Mouse (Mus musculus) thymus, adult 18-20 months (tissue): ENCODE data around the gene Fem1a.

Source experiments
- DNase-seq, 2 experiments: peaks; one replicate each; pipeline ENCODE4 v3.0.0; 2022; ENCODE audit warnings: mixed read lengths in 2 of 2

The Fem1a gene

GRCm38 (mm10) chr17:56281193-56281592 is 24.6 kb downstream of the Fem1a start:
- DNase-seq, result no peak

GRCm38 (mm10) chr17:56282802-56283201 is 26.2 kb downstream of the Fem1a start:
- DNase-seq, result no peak

GRCm38 (mm10) chr17:56283316-56283715 is 26.7 kb downstream of the Fem1a start:
- DNase-seq, result no peak

- DNase-seq, result no peak
Measured at GRCm38 (mm10) chr17:56285995-56286394, 29.4 kb downstream of the Fem1a start.

GRCm38 (mm10) chr17:56287830-56288229 is 31.2 kb downstream of the Fem1a start:
- DNase-seq, result no peak

- DNase-seq, result no peak
Measured at GRCm38 (mm10) chr17:56288866-56289265, 32.3 kb downstream of the Fem1a start.

- DNase-seq, result peak in 1 of 2 experiments; percentile 47
Measured at GRCm38 (mm10) chr17:56289371-56290331, 33.0 kb downstream of the Fem1a start.

GRCm38 (mm10) chr17:56290388-56291170 is 34.0 kb downstream of the Fem1a start:
- DNase-seq, result peak; percentile 88 to 92

DNA sequence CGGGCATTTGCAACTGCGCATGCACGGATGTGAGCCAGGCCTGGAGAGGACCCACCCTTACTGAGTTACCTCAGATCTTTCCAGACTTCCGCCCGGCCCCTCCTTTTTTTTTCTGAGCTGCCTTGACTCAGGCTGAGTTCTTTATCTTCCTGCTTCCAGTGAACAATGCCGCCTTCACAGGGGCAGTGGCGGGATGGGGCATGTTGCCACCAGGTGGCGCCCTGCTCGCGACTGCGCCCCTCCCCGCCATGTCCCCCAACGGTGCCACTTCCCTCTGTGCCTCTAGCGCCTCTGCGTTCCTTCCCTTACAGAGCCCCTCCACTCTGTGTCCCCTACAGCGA is 34.5 kb downstream of the Fem1a start:
- peak; percentile 93 to 95 for DNase-seq

DNA sequence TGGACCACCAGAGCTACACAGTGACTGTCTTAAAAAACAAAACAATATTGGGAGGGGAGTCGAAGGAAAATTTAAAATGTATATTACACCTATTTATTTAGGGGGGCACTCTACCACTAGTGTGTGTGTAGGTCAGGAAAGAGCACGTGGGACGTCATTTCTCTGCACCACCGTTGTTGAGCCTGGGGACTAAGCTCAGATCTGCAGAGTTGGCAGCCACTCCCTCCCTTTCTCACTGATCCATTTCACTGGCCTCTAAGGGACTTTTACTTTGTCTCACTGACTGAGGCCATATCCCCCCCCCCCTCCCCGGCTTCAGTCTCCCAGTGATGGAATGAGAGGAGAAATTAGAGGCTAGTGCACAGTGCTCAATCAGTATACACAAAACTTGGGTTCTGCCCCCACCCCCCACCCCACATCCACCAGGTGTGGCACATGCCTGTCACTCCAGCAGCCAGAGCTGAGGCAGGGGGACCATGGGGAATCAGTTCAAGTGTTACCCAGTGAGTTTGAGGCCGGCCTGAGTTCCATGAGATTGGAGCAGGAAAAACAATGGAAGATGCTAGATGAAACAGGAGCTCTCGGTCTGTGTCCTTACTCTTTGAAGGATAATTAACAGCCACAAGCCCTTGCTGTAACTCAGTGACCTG is 35.3 kb downstream of the Fem1a start:
- DNase-seq, result peak in 1 of 2 experiments; percentile 50

DNA sequence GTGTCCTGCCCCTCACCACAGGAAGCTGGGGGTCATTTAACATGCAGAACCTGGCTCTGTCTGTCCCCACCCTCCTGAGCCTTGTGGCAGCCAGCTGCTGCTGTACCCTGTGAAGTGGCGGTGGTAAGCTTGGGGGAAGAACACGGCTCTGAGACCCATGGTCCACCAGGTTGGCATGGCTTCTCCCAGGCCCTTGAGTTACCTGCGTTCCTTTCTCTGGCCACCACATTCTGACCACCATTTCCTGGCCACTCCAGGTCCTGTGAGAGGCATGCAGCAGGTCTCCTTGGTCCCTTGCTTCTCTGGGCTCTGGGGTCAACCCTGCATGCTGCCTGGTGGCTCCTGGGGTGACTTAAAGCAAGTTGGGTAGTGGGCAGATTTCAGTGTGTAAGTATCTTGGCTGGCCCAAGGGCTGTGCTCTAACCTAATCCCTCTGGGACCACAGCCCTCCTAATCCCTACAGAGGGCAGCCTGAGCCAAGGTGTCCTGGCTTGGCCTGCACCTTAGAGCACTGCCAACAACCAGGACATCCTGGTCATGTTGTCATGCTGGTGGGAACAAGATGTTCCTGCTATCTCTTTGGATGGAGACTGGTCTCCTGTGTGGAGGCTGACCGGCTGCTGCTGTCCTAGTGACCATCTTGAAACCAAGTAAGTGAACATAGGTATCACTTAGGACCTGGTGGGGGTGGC is 36.1 kb downstream of the Fem1a start, which contains the start of gene Plin3:
Gene Plin3, minus strand, starts transcription at position 343 of the 692 bp plus-strand sequence.
- DNase-seq, result peak in 1 of 2 experiments; percentile 57

- DNase-seq, result peak; percentile 80 to 88
Measured at GRCm38 (mm10) chr17:56293291-56293690, 36.7 kb downstream of the Fem1a start.

DNA sequence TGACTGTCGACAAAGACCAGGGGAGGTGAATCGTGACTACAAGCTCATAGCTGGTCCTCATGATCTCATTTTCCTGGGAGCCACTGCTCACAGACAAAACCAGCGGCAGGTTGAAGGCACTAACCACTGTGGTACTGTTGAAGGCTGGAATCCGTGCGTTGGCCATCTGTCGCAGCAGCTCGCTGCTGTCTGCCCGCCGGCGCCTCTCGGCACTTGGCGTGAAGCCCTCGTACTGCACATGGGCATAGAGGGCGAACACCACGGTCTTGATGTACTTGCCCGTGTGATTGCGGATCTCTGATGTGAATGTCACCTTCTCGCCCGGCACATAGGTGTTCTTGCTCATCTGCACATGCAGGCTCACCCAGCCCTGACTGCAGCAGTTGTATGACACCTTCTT is 37.6 kb downstream of the Fem1a start:
- no peak for DNase-seq

- DNase-seq, result peak in 1 of 2 experiments; percentile 48
Measured at GRCm38 (mm10) chr17:56296201-56296600, 39.6 kb downstream of the Fem1a start.

DNA sequence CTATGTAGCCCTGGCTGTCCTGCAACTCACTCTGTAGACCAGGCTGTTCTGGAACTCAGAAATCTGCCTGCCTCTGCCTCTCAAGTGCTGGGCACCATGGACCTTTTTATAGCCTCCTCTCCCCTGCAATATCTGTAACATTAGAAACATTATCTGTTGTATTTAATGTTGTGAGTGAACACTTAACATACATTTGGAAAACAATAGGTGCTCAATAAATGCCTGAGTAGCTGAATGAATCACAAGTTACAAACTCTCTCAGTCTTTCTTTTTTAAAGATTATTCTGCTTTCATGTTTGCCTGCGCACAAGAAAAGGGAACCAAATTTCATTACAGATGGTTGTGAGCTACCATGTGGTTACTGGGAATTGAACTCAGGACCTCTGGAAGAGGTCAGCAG is 41.6 kb downstream of the Fem1a start:
- DNase-seq, result no peak

- no peak for DNase-seq
Measured at GRCm38 (mm10) chr17:56300186-56300585, 43.6 kb downstream of the Fem1a start, which contains the start of gene Arrdc5. Gene Arrdc5 (minus strand): TSS chr17:56300286.

DNA sequence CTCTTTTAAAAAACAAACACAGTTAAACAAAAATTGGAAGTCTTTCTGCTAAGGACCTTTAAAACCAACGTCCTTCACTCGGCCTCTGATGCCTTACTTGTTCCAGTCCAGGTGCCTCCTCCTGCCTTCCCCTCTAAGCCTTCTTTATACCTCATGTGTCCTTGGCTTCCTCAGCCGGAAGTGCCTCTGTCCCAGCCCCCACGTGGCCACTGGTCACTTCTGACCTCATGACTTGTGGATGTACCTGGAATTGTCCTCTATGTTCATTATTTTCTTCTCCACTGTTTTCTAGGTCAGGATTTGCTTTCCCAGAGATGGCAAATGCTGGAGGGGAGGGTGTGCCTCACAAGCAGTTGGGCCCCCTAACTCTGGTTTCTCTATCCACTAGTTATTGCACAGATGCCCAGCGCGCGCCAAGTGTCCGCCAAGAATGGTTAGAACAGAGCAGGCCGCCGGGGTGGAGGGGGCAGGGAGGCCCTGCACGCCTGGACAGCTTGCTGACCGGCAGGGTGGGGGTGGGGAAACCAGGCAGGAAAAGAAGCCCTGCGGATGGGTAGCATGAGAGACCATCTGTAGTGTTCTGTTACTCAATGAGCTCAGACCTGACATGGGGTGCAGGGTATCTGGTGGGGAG is 45.9 kb downstream of the Fem1a start:
- DNase-seq, result no peak

DNA sequence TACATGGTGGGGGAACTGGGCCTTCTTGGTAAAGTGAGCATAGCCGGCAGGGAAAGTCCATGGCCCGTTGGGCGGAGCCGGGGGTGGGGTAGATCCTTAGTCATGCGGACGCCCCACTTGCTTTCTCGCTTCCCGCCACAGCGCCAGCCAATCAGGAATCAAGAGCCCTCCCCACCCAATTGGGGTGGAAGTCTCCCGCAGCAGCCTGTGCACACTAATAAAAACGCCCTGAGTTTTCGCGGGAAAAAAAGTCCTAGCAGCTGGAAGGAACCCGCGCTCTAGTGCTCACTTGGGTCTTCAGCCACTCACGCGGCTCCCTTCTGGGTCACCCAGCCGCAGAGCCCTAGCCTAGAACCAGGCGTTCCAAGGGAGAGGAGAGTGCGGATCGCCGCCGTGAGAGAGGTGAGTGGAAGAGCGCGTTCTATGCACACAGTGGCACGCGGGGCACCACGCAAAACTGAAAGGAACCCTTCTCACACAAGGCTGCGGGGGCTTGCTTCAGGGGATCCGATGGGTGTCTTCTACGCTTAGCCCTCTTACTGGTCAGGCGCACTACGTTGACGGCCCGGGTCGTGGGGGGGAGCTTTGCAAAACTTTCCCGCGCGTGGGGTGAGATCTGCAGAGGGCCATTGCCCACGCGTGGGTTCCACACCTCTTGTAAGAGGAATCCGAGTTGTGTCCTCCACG is 46.7 kb downstream of the Fem1a start, which contains the start of gene Uhrf1:
Gene Uhrf1, plus strand, starts transcription at position 162 of the 687 bp plus-strand sequence.
- DNase-seq, result peak; percentile 66 to 79

DNA sequence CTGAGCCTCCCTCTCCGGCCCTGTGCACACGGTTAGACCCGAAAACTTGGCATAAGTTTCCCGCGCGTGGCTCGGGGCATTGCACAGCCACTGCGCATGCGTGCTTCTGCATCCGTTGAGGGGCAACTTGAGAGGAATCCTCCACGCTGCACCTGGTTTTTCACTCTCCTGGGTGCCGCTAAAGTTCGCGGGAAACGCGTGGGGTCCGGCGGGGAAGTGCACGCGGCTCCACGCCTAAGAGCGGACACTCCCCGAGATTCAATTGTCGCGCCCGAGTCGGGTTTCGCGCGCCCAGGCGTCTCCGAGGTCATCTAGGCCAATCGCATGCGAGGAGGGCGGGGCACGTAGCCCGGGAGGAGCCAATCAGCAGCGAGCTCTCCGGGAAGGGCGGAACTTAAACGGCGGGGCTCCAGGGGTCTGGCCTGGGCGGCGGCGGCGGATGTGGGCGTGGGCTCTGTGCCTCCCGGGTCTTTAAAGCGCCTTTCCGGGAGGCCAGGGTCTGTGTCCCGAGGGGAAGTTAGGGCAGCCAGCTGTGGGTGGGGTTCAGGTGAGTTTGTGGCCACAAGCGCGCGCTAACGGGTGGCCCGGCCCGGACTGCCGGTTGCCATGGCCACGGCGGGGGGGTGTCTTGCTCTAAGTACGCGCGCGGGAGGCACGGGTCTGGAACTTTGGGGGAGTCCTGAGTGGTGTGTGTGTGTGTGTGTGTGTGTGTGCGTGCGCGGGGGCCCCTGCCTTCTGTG is 47.4 kb downstream of the Fem1a start:
- DNase-seq, result peak; percentile 93 to 95

DNA sequence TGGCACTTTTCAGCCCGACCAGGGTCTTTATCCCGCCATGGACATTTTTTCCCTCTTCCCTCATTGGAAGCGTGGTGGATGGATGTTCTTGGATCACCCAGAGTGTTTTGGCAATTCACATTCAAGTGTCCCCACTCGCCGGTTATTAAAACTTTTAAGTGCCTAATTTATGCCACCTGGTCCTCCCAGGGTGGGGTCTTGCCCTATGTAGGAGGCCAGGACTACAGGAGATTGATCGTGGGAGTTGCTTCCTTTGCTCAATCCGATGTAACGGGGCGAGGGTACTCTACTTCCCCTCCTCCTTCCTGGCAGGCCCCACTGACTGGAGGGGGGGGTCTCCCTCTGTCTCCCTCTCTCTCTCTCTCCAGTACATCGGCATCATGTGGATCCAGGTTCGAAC is 48.1 kb downstream of the Fem1a start:
- no peak for DNase-seq
